Mouse (Mus musculus) testis, adult 2 months (tissue): Measurements from ENCODE around the gene Chit1. TPM values are rescaled to one million over a fixed set of nuclear protein-coding genes. Genes with fewer than 3 reads are reported as not detected.

Source experiments
- H3K27ac ChIP-seq: fragments of 200-500 bp; 2 replicates; pipeline ENCODE4 v1.5.1; 2012; ENCODE audit warnings: low read depth, low read length; ENCODE audit not compliant: control insufficient read depth, insufficient read depth
- H3K27me3 ChIP-seq: fragments of 200-500 bp; 2 replicates; pipeline ENCODE4 v1.6.1; 2012; ENCODE audit warnings: mild to moderate bottlenecking, low read length, moderate library complexity; ENCODE audit not compliant: control insufficient read depth, insufficient read depth
- H3K36me3 ChIP-seq: fragments of 200-500 bp; 2 replicates; pipeline ENCODE4 v1.6.1; 2012; ENCODE audit warnings: mild to moderate bottlenecking, low read length; ENCODE audit not compliant: control insufficient read depth, insufficient read depth
- H3K4me1 ChIP-seq: fragments of 200-500 bp; 2 replicates; pipeline ENCODE4 v1.6.1; 2012; ENCODE audit warnings: low read length; ENCODE audit not compliant: control insufficient read depth, insufficient read depth
- H3K4me3 ChIP-seq: fragments of 200-500 bp; 2 replicates; pipeline ENCODE4 v1.5.1; 2012; ENCODE audit warnings: low read depth, mild to moderate bottlenecking, low read length, moderate library complexity, mixed read lengths; ENCODE audit not compliant: control insufficient read depth
- CTCF ChIP-seq: fragments of 200-500 bp; IDR thresholded peaks from 2 replicates; pipeline ENCODE4 v1.5.1; 2012; ENCODE audit warnings: low read depth, mild to moderate bottlenecking, inconsistent platforms, low read length, moderate library complexity; ENCODE audit not compliant: control insufficient read depth, insufficient read depth, insufficient replicate concordance
- POLR2A ChIP-seq: fragments of 200-500 bp; IDR thresholded peaks from 2 replicates; pipeline ENCODE4 v1.6.1; 2012; ENCODE audit warnings: low read depth, mild to moderate bottlenecking, inconsistent platforms, low read length, moderate library complexity; ENCODE audit not compliant: control insufficient read depth
- polyA plus RNA-seq: library from polyadenylated mRNA; depleted of rRNA; stranded (reverse); fragments of >200 nt; gene quantifications from 2 replicates; pipeline ENCODE4 v1.2.3, GENCODE M21; 2012; rRNA removed

Chit1 gene
- polyA plus RNA-seq = 8.7 and 10.4 TPM in 2 replicates

GRCm38 (mm10) chr1:134110979-134111378, at the start of gene Chit1:
Gene Chit1, plus strand, starts transcription at chr1:134111242.
- Histone ChIP-seq H3K36me3 (no peaks in the 10 kb centered on the region), H3K27ac (no peak within 1 kb of the TSS), H3K4me3 (no peak within 1 kb of the TSS), H3K27me3 (no peaks in the 10 kb centered on the region), H3K4me1 (no peaks in the 10 kb centered on the region)
- no peak for TF ChIP-seq CTCF
- TF ChIP-seq POLR2A = no peak

GRCm38 (mm10) chr1:134061915-134062314, 49.1 kb upstream of the Chit1 start:
- Histone ChIP-seq H3K27ac (no peak overlapping the region), H3K36me3 (no peaks in the 10 kb centered on the region), H3K4me1 (peaks cover 27% of the 10 kb centered on the region), H3K4me3 (no peak overlapping the region), H3K27me3 (no peaks in the 10 kb centered on the region)
- TF ChIP-seq POLR2A (no peak), CTCF (no peak)

GRCm38 (mm10) chr1:134062411-134063085, 48.5 kb upstream of the Chit1 start:
- Histone ChIP-seq H3K27me3 (no peaks in the 10 kb centered on the region), H3K4me3 (peak overlapping the region; percentile 42), H3K36me3 (no peaks in the 10 kb centered on the region), H3K4me1 (peaks cover 28% of the 10 kb centered on the region), H3K27ac (peak overlapping the region; percentile 29)
- TF ChIP-seq POLR2A (no peak), CTCF (no peak)

GRCm38 (mm10) chr1:134063086-134063772, 47.8 kb upstream of the Chit1 start:
- Histone ChIP-seq H3K4me1 (peaks cover 28% of the 10 kb centered on the region), H3K36me3 (no peaks in the 10 kb centered on the region), H3K4me3 (peak overlapping the region; percentile 42), H3K27ac (peak overlapping the region; percentile 29), H3K27me3 (no peaks in the 10 kb centered on the region)
- TF ChIP-seq CTCF (no peak), POLR2A (no peak)

GRCm38 (mm10) chr1:134063773-134064125, 47.3 kb upstream of the Chit1 start:
- TF ChIP-seq CTCF (no peak), POLR2A (no peak)
- Histone ChIP-seq H3K4me3 (0 out of 2 replicates have a peak overlapping the region, but pooled peaks have one; percentile 16), H3K27me3 (no peaks in the 10 kb centered on the region), H3K27ac (peak overlapping the region; percentile 12; the same call in 1 of the 2 replicates), H3K36me3 (no peaks in the 10 kb centered on the region), H3K4me1 (peaks cover 28% of the 10 kb centered on the region)

DNA sequence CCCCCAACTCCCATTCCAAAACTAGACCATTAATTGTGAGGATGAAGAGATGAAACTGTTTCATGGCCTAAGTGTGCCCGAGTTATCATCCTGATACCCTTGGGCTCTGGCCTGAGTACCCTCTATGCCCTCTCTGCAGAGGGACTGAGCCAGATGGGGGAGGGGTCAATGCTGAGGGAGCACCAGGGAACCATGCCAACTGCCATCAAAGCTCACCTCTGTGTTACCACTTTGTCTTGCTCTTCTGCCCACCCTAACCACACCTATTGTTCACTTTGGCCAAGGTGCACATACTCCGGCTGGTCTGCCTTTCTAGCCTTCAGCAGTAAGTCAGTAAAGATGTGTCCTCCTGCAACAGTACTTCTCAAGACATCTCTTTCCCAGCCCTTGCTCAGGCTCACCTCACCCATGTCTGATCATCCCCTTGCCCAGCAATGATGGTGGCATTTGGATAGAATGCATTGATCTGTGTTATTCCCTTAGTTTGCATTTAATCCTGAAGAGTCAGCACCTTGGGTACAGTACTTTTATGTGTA, 46.7 kb upstream of the Chit1 start:
- H3K4me3 ChIP-seq = no peak overlapping the region
- no peak for TF ChIP-seq CTCF
- TF ChIP-seq POLR2A = no peak
- no peak overlapping the region for H3K27ac ChIP-seq
- H3K36me3 ChIP-seq = no peaks in the 10 kb centered on the region
- no peaks in the 10 kb centered on the region for H3K27me3 ChIP-seq
- H3K4me1 ChIP-seq = peaks cover 28% of the 10 kb centered on the region

DNA sequence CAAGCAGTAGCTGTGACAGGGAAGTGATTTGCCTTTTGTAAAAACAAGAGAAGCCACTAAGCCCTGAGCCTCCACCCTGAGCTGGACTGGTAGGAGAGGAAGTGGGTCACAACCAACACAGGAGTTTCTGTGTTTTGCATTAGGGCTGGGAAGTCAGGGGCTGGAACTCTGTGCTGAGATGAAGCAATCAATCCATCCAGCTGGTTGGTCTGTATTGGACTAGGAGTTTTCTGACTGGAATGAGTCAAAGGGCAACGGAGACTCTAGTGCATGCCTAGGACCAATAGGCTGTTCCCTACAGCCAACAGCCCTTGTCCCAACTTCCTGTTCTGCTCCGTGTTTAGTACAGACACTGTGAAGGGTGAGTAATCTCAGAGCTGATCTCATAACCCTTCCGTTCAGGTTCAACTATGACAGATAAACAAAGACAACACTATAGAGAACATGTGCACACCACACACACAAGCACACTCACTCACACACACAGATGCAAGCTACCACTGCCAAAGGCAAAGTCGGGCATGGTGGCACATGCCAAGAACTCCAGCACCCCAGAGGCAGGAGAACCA, 45.7 kb upstream of the Chit1 start:
- no peak overlapping the region for H3K4me3 ChIP-seq
- H3K4me1 ChIP-seq = peaks cover 23% of the 10 kb centered on the region
- no peaks in the 10 kb centered on the region for H3K36me3 ChIP-seq
- no peak overlapping the region for H3K27ac ChIP-seq
- no peaks in the 10 kb centered on the region for H3K27me3 ChIP-seq
- no peak for TF ChIP-seq POLR2A
- TF ChIP-seq CTCF = no peak
